18 mouse cellular contexts compared by ENCODE assay signal in the genomic region with DNA sequence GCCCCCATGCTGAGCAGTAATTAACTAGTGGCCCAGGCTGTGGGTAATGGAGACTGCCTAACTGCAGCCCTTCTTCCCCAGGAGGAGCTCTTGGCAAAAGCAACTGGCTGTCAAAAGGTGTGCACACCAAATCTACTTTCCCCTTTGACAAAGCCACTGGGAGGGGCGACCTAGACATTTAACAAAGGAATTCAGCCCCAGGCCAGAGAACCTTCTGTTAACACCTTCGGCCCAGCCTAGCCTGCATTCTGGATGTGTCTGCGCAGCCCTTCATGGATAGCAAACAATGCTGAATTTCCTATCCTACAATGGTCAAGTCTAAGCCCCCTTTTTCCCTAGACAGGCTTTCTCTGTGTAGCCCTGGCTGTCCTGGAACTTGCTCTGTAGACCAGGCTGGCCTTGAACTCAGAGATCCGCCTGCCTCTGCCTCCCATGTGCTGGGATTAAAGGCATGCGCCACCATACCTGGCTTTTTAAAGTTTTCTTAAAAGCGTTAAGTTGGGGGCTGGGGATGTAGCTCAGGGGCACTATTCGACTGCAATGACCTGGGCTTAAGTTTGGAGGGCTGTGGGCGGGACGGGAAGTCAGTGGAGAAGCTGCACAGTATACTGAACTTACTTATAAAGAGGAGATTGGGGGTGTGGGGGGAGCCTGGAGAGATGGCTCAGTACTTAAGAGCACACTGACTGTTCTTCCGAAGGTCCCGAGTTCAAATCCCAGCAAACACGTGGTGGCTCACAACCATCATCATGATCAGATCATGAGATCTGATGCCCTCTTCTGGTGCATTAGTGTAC.
"Had no signal": no experiment of that assay in that cellular context is flagged by ENCODE, and none has a peak within 500 bp of the region (broad histone marks: within the 10 kb centered on the region; RNA-seq: fewer than 3 reads in every experiment).

No protein-coding gene starts in this region.

- H3K27ac ChIP-seq: liver, embryonic 15.5 days; lung, embryonic 15.5 days; stomach, embryonic 15.5 days had no signal

- ATAC-seq: intestine, embryonic 16.5 days had no signal

- DNase-seq: kidney, adult 18-20 months; kidney, adult 9 months; kidney, postnatal 10 days; kidney, postnatal 36 days; layer of hippocampus, adult 9-11 months; lung, adult 18-20 months; lung, postnatal 10 days; lung, postnatal 4 days; midbrain, embryonic 14.5 days; right cerebral cortex, postnatal 14 days; right cerebral cortex, postnatal 4 days; thymus, postnatal 25 days had no signal

- H3K4me3 ChIP-seq: liver, embryonic 15.5 days; lung, embryonic 15.5 days; stomach, embryonic 15.5 days had no signal

- H3K27me3 ChIP-seq: liver, embryonic 15.5 days; lung, embryonic 15.5 days; stomach, embryonic 15.5 days had no signal

- H3K9me3 ChIP-seq: liver, embryonic 15.5 days; lung, embryonic 15.5 days; stomach, embryonic 15.5 days had no signal

- H3K4me2 ChIP-seq: liver, embryonic 11.5 days; liver, embryonic 15.5 days; lung, embryonic 15.5 days; midbrain, embryonic 11.5 days; stomach, embryonic 15.5 days had no signal

- H3K4me1 ChIP-seq: liver, embryonic 15.5 days; lung, embryonic 15.5 days; stomach, embryonic 15.5 days had no signal

- H3K9ac ChIP-seq: liver, embryonic 15.5 days; lung, embryonic 15.5 days; stomach, embryonic 15.5 days had no signal
